Mouse (Mus musculus) cerebellum, adult 2 months (tissue): ENCODE results near the gene Hoxa6. TPM values are rescaled to one million over a fixed set of nuclear protein-coding genes. Genes with fewer than 3 reads are reported as not detected.

ENCODE experiments used
- DNase-seq, 2 experiments: peaks; one replicate each; pipeline ENCODE4 v3.0.0; 2021
- H3K27ac ChIP-seq: fragments of 200-500 bp; 2 replicates; pipeline ENCODE4 v1.5.1; 2012; ENCODE audit warnings: low read length, control low read depth, inconsistent platforms; ENCODE audit not compliant: insufficient read depth
- H3K27me3 ChIP-seq: fragments of 200-500 bp; 2 replicates; pipeline ENCODE4 v1.6.1; 2012; ENCODE audit warnings: inconsistent platforms, mild to moderate bottlenecking, low read length, moderate library complexity; ENCODE audit not compliant: control insufficient read depth, insufficient read depth
- H3K4me1 ChIP-seq: fragments of 200-500 bp; 2 replicates; pipeline ENCODE4 v1.6.1; 2011; ENCODE audit warnings: low read length; ENCODE audit not compliant: control insufficient read depth, insufficient read depth
- H3K4me3 ChIP-seq: fragments of 200-500 bp; replicated peaks from 2 replicates; pipeline ENCODE3; 2011; ENCODE audit warnings: mild to moderate bottlenecking, low read depth, low read length, control low read depth; ENCODE audit not compliant: insufficient read depth
- CTCF ChIP-seq: fragments of 200-500 bp; IDR thresholded peaks from 2 replicates; pipeline ENCODE4 v1.5.1; 2011; ENCODE audit warnings: low read depth, mild to moderate bottlenecking, control low read depth, low read length, moderate library complexity, borderline replicate concordance; ENCODE audit not compliant: insufficient read depth
- POLR2A ChIP-seq: fragments of 200-500 bp; IDR thresholded peaks from 2 replicates; pipeline ENCODE4 v1.6.1; 2011; ENCODE audit warnings: low read length, control low read depth, borderline replicate concordance; ENCODE audit not compliant: insufficient read depth
- WGBS: fragments of 180-500 bp; shearing (Covaris S2); methylation state at CpG from one replicate; pipeline ENCODE4 v1.1.7; 2018; 5-methylcytosine and 5-hydroxymethylcytosine counted together
- polyA plus RNA-seq: library from polyadenylated mRNA; depleted of rRNA; stranded (reverse); fragments of >200 nt; gene quantifications from 2 replicates; pipeline ENCODE4 v1.2.3, GENCODE M21; 2012

Hoxa6 gene
- polyA plus RNA-seq, 1 experiment: 0.46 TPM

- no peak for DNase-seq
- TF ChIP-seq CTCF: no peak
- no peak for TF ChIP-seq POLR2A
- Histone ChIP-seq H3K27me3 (peaks cover 21% of the 10 kb centered on the region; the same call in 1 of the 2 replicates), H3K4me1 (no peaks in the 10 kb centered on the region; the same call in 1 of the 2 replicates), H3K27ac (no peak overlapping the region), H3K4me3 (no peak overlapping the region)
- WGBS: 6% methylated on average over 17 of the region's 17 CpGs
Measured at GRCm38 (mm10) chr6:52163366-52164031, 45.0 kb downstream of the Hoxa6 start.

- Histone ChIP-seq H3K27ac (no peak overlapping the region), H3K4me1 (no peaks in the 10 kb centered on the region; the same call in 1 of the 2 replicates), H3K27me3 (peaks cover 24% of the 10 kb centered on the region; the same call in 1 of the 2 replicates), H3K4me3 (no peak overlapping the region)
- WGBS: 7% methylated on average over 14 of the region's 14 CpGs
- DNase-seq: no peak
- TF ChIP-seq POLR2A: no peak
Measured at GRCm38 (mm10) chr6:52162611-52163365, 45.7 kb downstream of the Hoxa6 start.

GRCm38 (mm10) chr6:52162093-52162380 lies 46.5 kb downstream of the Hoxa6 start:
- no peak for TF ChIP-seq POLR2A
- TF ChIP-seq CTCF: no peak
- 9% methylated on average over 1 of the region's 1 CpGs for WGBS
- Histone ChIP-seq H3K4me3 (no peak overlapping the region), H3K4me1 (no peaks in the 10 kb centered on the region; the same call in 1 of the 2 replicates), H3K27me3 (peaks cover 24% of the 10 kb centered on the region; the same call in 1 of the 2 replicates), H3K27ac (no peak overlapping the region)
- DNase-seq: no peak

DNA sequence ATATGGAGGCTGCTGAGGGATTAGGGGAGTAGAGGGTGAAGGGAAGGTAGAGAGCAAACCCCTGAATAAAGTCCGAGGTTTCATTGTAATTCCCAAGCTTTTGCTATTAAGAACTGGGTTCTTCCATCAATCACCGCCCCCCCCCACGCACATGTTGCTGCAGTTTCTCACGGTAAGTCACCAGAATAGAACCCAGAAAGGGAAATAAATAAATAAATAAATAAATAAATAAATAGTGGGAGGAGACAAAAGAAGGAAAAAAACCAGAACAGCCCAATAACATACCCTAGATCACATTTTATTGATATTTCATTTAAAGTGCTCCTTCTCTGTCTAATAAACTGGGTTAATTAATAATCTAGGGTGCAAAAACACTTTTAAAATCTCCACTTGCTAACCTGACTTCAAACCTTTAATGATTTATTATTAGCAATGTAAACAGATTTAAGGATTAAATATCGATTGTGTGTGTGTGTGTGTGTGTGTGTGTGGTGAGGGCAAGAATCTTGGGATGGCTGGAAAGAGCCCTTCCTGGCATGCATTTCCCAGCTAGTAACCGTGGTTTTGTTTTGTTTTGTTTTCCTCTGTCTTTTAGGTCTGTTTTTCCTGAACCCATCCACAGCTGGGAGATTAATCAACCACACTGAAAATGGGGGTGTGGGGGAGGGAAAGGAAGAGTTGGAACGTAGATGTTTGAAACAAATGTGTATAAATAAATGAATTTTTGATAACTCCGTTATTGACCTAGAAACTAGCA lies 47.0 kb downstream of the Hoxa6 start:
- TF ChIP-seq CTCF (no peak), POLR2A (no peak)
- Histone ChIP-seq H3K27ac (no peak overlapping the region), H3K4me1 (no peaks in the 10 kb centered on the region; the same call in 1 of the 2 replicates), H3K4me3 (no peak overlapping the region), H3K27me3 (peaks cover 24% of the 10 kb centered on the region; the same call in 1 of the 2 replicates)
- WGBS: 6% methylated on average over 8 of the region's 8 CpGs
- no peak for DNase-seq

GRCm38 (mm10) chr6:52160511-52161335 lies 47.8 kb downstream of the Hoxa6 start:
- TF ChIP-seq POLR2A (no peak), CTCF (no peak)
- DNase-seq: no peak
- Histone ChIP-seq H3K4me1 (no peaks in the 10 kb centered on the region; the same call in 1 of the 2 replicates), H3K4me3 (no peak overlapping the region), H3K27me3 (peaks cover 24% of the 10 kb centered on the region; the same call in 1 of the 2 replicates), H3K27ac (no peak overlapping the region)
- WGBS: 4% methylated on average over 30 of the region's 30 CpGs

GRCm38 (mm10) chr6:52159979-52160378 lies 48.5 kb downstream of the Hoxa6 start:
- TF ChIP-seq CTCF (no peak), POLR2A (no peak)
- Histone ChIP-seq H3K4me1 (no peaks in the 10 kb centered on the region; the same call in 1 of the 2 replicates), H3K4me3 (no peak overlapping the region), H3K27me3 (peaks cover 23% of the 10 kb centered on the region; the same call in 1 of the 2 replicates), H3K27ac (no peak overlapping the region)
- DNase-seq: no peak
- 6% methylated on average over 9 of the region's 9 CpGs for WGBS
